Mouse (Mus musculus) kidney, adult 2 months (tissue): ENCODE measurements around the gene Dcaf17.

ENCODE experiments used
- CTCF ChIP-seq: fragments of 200-500 bp; conservative IDR thresholded peaks from 2 replicates; pipeline ENCODE4 v1.5.1; 2011; ENCODE audit warnings: low read depth, mild to moderate bottlenecking, control low read depth, low read length, moderate library complexity, mixed read lengths; ENCODE audit not compliant: insufficient read depth, insufficient read length
- POLR2A ChIP-seq: fragments of 200-500 bp; IDR thresholded peaks from one replicate; pipeline ENCODE4 v1.6.1; 2011; ENCODE audit warnings: low read depth, low read length, control low read depth

DNA sequence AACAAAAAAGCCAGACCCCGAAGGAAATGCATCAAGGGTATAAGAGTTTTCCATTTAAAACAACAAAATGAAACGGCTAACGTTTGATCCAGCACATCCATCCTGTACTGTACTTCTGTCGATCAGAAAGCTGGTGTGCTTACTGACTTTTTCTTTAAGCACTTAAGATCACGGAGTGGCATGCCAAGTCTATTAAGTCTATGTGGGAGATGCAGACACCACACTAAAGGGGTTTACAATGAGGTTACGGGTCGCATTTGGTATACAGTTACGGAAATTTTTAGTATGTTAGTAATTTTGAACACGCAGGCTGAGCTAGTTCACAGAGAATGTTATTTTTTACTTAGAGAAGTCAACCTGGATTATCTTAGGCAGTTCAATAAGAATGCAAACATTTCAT is 412 bp upstream of the Dcaf17 start:
- TF ChIP-seq POLR2A (no peak), CTCF (no peak)
